Mouse (Mus musculus): ENCODE results near the gene Susd6.

Gene Susd6

DNA sequence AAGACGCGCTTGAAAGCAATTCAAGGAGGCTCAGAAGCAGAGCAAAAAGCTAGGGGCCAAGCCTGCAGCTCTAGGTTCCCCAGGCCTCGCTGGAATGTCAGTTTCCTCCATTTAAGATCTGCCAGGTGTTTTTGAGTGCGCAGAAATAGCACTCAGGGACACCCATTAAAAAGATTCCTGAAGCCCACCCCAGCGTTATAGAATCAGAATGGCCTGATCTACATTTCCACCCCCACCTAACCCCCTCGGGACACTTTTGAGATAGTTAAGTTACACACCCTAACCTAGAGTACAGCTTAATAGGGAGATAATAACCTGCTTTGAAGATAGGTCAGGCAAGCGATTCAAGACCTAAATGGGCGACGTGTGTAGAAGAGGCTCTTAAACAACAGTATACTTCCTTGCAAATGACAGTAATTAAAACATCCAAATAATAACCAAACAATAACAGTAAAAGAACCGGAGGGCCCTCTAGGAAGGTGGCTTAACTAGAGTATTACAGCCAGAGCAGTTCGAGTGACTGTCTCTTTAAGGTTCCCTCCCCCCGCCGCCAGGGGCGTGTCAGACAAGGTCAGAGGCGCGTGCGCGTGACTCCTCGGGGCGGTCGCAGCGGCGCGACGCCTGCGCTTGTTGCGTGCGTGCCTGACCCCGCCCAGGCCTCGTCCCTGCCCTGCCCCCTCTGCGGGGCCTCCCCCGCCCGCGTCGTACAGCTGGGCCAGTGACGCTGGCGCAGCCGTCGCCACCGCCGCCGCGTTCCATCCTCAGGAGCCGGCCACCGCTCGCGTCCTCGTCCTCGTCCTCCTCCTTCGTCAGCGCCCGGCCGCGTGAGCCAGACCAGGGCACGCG, at the start of gene Susd6:
Gene Susd6, plus strand, starts transcription at position 662 of the 846 bp plus-strand sequence.
- peak; percentile 100 for DNase-seq

DNA sequence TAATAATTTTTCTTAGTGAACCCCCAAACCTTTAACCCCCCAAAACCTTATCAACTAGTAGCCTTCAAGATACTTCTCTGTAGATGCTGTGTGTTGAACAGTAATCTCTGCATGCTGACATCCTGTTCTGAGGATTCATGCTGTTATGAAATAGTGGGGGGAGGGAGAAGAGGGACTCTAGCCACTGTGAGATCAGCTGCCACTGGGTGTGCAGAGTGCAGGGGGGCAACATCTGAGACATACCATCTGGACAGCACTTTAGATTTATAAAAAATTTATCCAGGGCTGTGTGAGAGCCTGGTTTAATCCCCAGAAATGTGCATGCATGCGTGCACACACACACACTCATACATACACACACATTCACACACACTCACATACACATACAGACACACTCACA, 45.7 kb upstream of the Susd6 start:
- DNase-seq, result no peak

GRCm38 (mm10) chr12:80746031-80746813, 44.1 kb upstream of the Susd6 start:
- DNase-seq, result no peak

- DNase-seq, result no peak
Measured at GRCm38 (mm10) chr12:80751556-80751955, 38.8 kb upstream of the Susd6 start.

GRCm38 (mm10) chr12:80757751-80758558, 32.4 kb upstream of the Susd6 start:
- DNase-seq, result peak; percentile 68

GRCm38 (mm10) chr12:80758559-80759386, 31.5 kb upstream of the Susd6 start:
- DNase-seq, result no peak

- no peak for DNase-seq
Measured at GRCm38 (mm10) chr12:80759387-80759712, 31.0 kb upstream of the Susd6 start.

GRCm38 (mm10) chr12:80759713-80760395, 30.5 kb upstream of the Susd6 start:
- DNase-seq, result no peak

DNA sequence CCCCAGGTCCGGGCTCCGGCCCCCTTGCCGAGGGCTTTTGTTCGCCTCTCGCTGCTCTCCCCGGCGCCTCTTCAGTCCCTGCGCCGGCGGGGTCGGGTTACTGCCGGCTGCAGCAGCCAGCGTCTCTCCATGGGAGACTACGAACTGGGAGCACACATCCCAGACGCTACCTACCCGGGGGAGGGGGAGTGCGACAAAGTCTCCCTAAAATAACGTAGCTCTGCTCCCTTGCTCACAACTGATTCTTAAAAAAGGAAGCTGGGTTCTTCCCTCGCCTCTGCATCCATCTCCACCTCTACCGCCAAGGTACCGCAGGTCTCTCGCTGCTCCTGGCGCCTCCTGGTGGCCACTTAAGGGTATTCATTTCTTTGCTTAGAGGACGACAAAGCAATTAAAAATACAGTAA, 29.9 kb upstream of the Susd6 start, which contains the start of gene Ccdc177:
Gene Ccdc177, minus strand, starts transcription at position 292 of the 406 bp plus-strand sequence.
- DNase-seq, result peak; percentile 87

DNA sequence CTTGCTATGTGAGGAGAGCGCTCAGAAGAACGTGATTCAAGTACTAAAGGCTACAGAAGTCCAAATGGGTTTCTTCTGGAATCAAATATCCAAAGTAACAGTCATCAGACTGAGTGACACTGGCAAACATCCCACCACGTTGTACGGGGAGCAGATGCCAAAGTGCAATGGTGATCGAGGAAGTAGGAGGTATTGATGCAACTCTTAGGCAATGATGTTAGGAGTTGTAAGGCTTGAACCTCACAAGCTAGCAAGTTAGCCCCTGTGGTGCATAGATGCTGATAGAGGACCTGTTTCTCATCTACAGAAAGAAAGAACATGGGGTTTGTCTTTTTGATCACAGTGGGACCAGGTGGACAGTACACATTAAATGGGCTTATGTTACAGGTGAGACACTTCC, 27.3 kb upstream of the Susd6 start:
- DNase-seq, result no peak

GRCm38 (mm10) chr12:80764116-80764515, 26.2 kb upstream of the Susd6 start:
- DNase-seq, result peak; percentile 36

GRCm38 (mm10) chr12:80769697-80770096, 20.6 kb upstream of the Susd6 start:
- DNase-seq, result peak; percentile 88

DNA sequence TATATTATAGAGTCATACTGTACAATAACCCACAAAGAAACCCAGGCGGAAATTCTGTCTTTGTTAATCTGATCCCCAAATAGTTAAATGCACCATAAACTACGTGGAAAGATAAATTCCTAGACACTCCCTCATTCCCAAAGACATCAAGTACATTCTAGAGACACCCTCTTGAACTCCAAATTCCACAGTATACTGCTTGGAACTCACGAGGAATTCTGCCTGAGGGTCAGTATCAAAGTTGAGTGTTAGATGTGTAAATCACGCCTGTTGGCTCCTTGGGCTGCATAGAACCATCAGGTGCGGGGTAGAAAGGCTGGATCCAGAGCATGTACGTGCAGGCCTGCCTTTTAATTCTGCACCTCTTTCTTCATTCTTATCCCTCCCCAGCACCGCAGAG, 15.5 kb upstream of the Susd6 start:
- DNase-seq, result no peak

DNA sequence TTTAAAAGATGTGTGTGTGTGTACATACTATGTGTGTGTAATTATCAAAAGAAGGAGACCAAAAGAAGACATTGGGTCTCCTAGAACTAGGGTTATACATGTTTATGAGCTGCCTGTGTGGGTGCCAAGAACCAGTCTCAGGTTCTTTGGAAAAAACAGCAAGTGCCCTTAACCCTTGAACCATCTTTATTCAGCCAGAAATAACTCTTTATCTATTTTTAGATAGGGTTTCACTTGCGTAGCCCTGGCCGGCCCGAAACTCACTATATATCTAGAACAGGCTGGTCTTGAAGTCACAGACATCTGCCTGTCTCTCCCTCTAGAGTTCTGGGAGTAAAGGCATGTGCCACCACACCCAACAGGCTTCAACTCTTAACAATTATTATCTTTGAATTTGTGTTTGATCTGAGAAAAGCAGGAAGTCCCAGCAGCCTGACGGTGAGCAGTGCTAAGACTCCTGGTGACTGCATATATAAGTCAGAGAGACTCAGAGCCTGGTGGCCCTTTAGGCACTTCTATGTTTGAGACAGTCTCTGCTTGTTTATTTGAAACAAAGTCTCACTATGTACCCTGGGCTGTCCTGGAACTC, 14.2 kb upstream of the Susd6 start:
- DNase-seq, result no peak

- no peak for DNase-seq
Measured at GRCm38 (mm10) chr12:80778188-80778936, 11.9 kb upstream of the Susd6 start.

- DNase-seq, result no peak
Measured at GRCm38 (mm10) chr12:80779760-80780159, 10.6 kb upstream of the Susd6 start.

DNA sequence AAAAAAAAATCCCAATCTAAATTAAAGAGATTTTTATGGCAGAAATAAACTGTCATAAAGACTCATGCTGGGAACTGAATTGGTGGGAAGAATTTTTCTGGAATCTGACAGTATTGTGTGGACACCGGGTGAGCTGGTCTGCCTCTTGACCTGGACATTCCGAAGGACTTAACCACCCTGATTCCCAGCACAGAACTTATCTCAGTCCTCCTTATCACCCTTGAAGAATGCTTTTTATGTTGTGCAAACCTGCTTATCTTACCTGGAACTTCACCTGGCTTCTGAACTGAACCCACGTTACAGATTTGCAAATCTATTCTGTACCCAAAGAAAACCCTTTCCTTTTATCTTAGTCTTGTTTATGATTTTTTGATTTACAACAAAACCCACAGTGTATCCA, 8.1 kb upstream of the Susd6 start:
- DNase-seq, result no peak

- peak; percentile 62 for DNase-seq
Measured at GRCm38 (mm10) chr12:80782892-80783291, 7.4 kb upstream of the Susd6 start.

DNA sequence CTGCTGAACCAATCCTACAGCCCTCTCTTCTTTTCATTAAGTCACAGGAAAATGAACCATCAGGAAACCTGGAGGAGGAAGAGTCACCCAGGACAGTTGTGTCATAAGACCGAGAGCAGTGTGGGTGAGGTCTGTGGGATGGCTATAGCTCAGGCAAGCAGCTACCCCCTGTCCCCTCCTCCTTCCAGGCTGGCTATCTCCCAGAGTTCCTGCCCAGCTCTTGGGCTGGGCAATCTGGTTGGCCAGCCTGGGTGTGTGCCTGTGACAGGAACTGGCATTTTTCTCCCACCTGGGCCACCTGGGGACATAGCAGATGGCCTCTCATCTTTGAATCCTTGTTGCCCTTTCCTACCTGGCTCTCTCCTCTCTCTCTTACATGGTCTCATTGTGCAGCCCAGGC, 6.4 kb upstream of the Susd6 start:
- DNase-seq, result no peak

- DNase-seq, result peak; percentile 55
Measured at GRCm38 (mm10) chr12:80785005-80785404, 5.3 kb upstream of the Susd6 start.
